Mouse (Mus musculus) liver, embryonic 14.5 days (tissue): ENCODE data around the gene Csnka2ip. TPM values are rescaled to one million over a fixed set of nuclear protein-coding genes. Genes with fewer than 3 reads are reported as not detected.

Source experiments
- ATAC-seq: fragments of 200-750 bp; cut with Nextera tagmentation; 2 replicates; pipeline ENCODE4 v1.8.0; 2017; ENCODE audit warnings: moderate number of reproducible peaks, mild to moderate bottlenecking, moderate library complexity; ENCODE audit not compliant: insufficient read depth
- DNase-seq, 3 experiments: peaks; one replicate each; pipeline ENCODE4 v3.0.0-alpha.2; 2012 to 2013; ENCODE audit warnings: low read depth in 3 of 3, low spot score in 3 of 3
- H3K27ac ChIP-seq: fragments of 300-500 bp; sonication (generic); 2 replicates; pipeline ENCODE4 v1.5.1; 2014; ENCODE audit warnings: moderate library complexity, mild to moderate bottlenecking, control low read depth, inconsistent platforms
- H3K27me3 ChIP-seq: fragments of 300-500 bp; sonication (generic); 2 replicates; pipeline ENCODE4 v1.6.1; 2014; ENCODE audit warnings: mild to moderate bottlenecking, low read length, moderate library complexity; ENCODE audit not compliant: control insufficient read depth, insufficient read depth
- H3K36me3 ChIP-seq: fragments of 300-500 bp; sonication (generic); replicated peaks from 2 replicates; pipeline ENCODE4 v1.6.1; 2014; ENCODE audit warnings: low read depth; ENCODE audit not compliant: control insufficient read depth, insufficient read depth
- H3K4me1 ChIP-seq, 2 experiments: fragments of 200-500 bp in 1 of 2; fragments of 300-500 bp in 1 of 2; sonication (generic) in 1 of 2; replicated peaks; 2 replicates each; pipeline ENCODE4 v1.6.1; 2012 to 2014; ENCODE audit warnings: antibody characterized with exemption in 1 of 2, inconsistent platforms in 1 of 2, low read length in 1 of 2; ENCODE audit not compliant: control insufficient read depth in 2 of 2, insufficient read depth in 2 of 2
- H3K4me2 ChIP-seq: fragments of 300-500 bp; sonication (generic); 2 replicates; pipeline ENCODE4 v1.6.1; 2014; ENCODE audit warnings: low read depth, mild to moderate bottlenecking, control low read depth, moderate library complexity
- H3K4me3 ChIP-seq, 2 experiments: fragments of 200-500 bp in 1 of 2; fragments of 300-500 bp in 1 of 2; sonication (generic) in 1 of 2; 2 replicates each; pipeline ENCODE4 v1.5.1; 2012 to 2014; ENCODE audit warnings: low read depth in 2 of 2, low read length in 2 of 2, mild to moderate bottlenecking in 2 of 2, control low read depth in 1 of 2, inconsistent platforms in 1 of 2, moderate library complexity in 1 of 2; ENCODE audit not compliant: insufficient read depth in 1 of 2
- H3K9ac ChIP-seq: fragments of 300-500 bp; sonication (generic); replicated peaks from 2 replicates; pipeline ENCODE4 v1.6.1; 2014; ENCODE audit warnings: mild to moderate bottlenecking, control low read depth, moderate library complexity
- H3K9me3 ChIP-seq: fragments of 300-500 bp; sonication (generic); 2 replicates; pipeline ENCODE4 v1.6.1; 2016; ENCODE audit warnings: low read length, mixed read lengths; ENCODE audit not compliant: control insufficient read depth
- CTCF ChIP-seq: IDR thresholded peaks from 2 replicates; pipeline ENCODE4 v1.5.1; 2016; ENCODE audit warnings: antibody characterized with exemption, low read depth, control low read depth
- EP300 ChIP-seq: IDR thresholded peaks from 2 replicates; pipeline ENCODE4 v1.6.1; 2016; ENCODE audit warnings: antibody characterized with exemption, low read depth
- WGBS: fragments of 180-500 bp; shearing (Covaris S2); extraction: QIAGEN DNeasy Blood & Tissue Kit; methylation state at CpG from one replicate; pipeline ENCODE4 v1.1.7; 2014; ENCODE audit not compliant: insufficient replicate concordance; 5-methylcytosine and 5-hydroxymethylcytosine counted together
- polyA plus RNA-seq, 2 experiments: library from polyadenylated mRNA; depleted of rRNA in 1 of 2; stranded (reverse) in 1 of 2; unstranded in 1 of 2; fragments of >200 nt; fragmentation: Nextera tagmentation in 1 of 2; extraction: Ambion mirVana in 1 of 2; gene quantifications; 2 replicates each; pipeline versions ENCODE4 v1.2.1 to v1.2.3; 2012 to 2014

The Csnka2ip gene
- polyA plus RNA-seq, 2 experiments = not detected

- no peak overlapping the region for H3K9ac ChIP-seq
- H3K4me3 ChIP-seq = no peak overlapping the region
- no peaks in the 10 kb centered on the region for H3K36me3 ChIP-seq
- H3K4me2 ChIP-seq = no peak overlapping the region
- WGBS = 56% methylated on average over 4 of the region's 4 CpGs
- H3K4me1 ChIP-seq = no peaks in the 10 kb centered on the region
- DNase-seq (no peak), ATAC-seq (no peak)
- TF ChIP-seq EP300 (no peak), CTCF (no peak)
- no peaks in the 10 kb centered on the region for H3K27me3 ChIP-seq
- no peak overlapping the region for H3K27ac ChIP-seq
- H3K9me3 ChIP-seq = no peaks in the 10 kb centered on the region
These were observed 17.6 kb downstream of the Csnka2ip start for GRCm38 (mm10) chr16:64584591-64584990.

GRCm38 (mm10) chr16:64583406-64583805 lies 18.8 kb downstream of the Csnka2ip start:
- Histone ChIP-seq H3K27me3 (no peaks in the 10 kb centered on the region), H3K9ac (no peak overlapping the region), H3K9me3 (no peaks in the 10 kb centered on the region), H3K27ac (no peak overlapping the region), H3K36me3 (no peaks in the 10 kb centered on the region), H3K4me3 (no peak overlapping the region), H3K4me1 (no peaks in the 10 kb centered on the region), H3K4me2 (no peak overlapping the region)
- no peak for TF ChIP-seq CTCF
- no peak for TF ChIP-seq EP300
- 38% methylated on average over 3 of the region's 3 CpGs for WGBS
- ATAC-seq (no peak), DNase-seq (no peak)

- Histone ChIP-seq H3K9ac (no peak overlapping the region), H3K4me1 (no peaks in the 10 kb centered on the region), H3K27me3 (no peaks in the 10 kb centered on the region), H3K9me3 (no peaks in the 10 kb centered on the region), H3K36me3 (no peaks in the 10 kb centered on the region), H3K4me2 (no peak overlapping the region), H3K4me3 (no peak overlapping the region), H3K27ac (no peak overlapping the region)
- WGBS = 73% methylated on average over 8 of the region's 8 CpGs
- ATAC-seq = no peak
- DNase-seq = no peak
- TF ChIP-seq CTCF (no peak), EP300 (no peak)
These were observed 32.7 kb downstream of the Csnka2ip start for GRCm38 (mm10) chr16:64569496-64569895.

GRCm38 (mm10) chr16:64563081-64563480 lies 39.1 kb downstream of the Csnka2ip start:
- no peaks in the 10 kb centered on the region for H3K9me3 ChIP-seq
- TF ChIP-seq CTCF (no peak), EP300 (no peak)
- no peak overlapping the region for H3K4me2 ChIP-seq
- 38% methylated on average over 1 of the region's 1 CpGs for WGBS
- no peaks in the 10 kb centered on the region for H3K36me3 ChIP-seq
- no peak overlapping the region for H3K9ac ChIP-seq
- H3K27me3 ChIP-seq = no peaks in the 10 kb centered on the region
- DNase-seq = no peak
- ATAC-seq = no peak
- no peak overlapping the region for H3K4me3 ChIP-seq
- H3K4me1 ChIP-seq = no peaks in the 10 kb centered on the region
- no peak overlapping the region for H3K27ac ChIP-seq

DNA sequence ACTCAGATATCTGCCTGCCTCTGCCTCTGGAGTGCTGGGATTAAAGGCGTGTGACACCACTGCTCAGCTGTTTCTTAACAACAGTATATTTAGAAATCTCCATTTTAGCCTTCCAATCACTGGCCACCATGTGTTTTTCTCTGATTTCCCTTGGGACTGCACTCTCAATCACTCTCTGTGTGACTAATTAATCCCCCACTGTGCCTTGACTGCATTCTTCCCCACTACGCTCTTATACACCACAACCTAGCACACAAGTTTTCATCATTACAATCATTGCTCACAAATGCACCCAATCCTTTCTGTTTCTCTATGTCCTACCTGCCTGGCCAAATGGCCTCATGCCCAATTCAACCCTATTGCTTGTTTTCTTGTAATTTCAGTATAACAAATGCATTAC lies 43.7 kb downstream of the Csnka2ip start:
- no peaks in the 10 kb centered on the region for H3K9me3 ChIP-seq
- no peaks in the 10 kb centered on the region for H3K27me3 ChIP-seq
- no peak overlapping the region for H3K27ac ChIP-seq
- no peak for TF ChIP-seq CTCF
- no peak for TF ChIP-seq EP300
- WGBS = 54% methylated on average over 2 of the region's 2 CpGs
- H3K4me2 ChIP-seq = no peak overlapping the region
- H3K36me3 ChIP-seq = no peaks in the 10 kb centered on the region
- ATAC-seq (no peak), DNase-seq (no peak)
- H3K9ac ChIP-seq = no peak overlapping the region
- H3K4me3 ChIP-seq = no peak overlapping the region
- H3K4me1 ChIP-seq = no peaks in the 10 kb centered on the region
